Mouse (Mus musculus) embryonic facial prominence, embryonic 15.5 days (tissue): ENCODE data around the gene Rnf220. TPM values are rescaled to one million over a fixed set of nuclear protein-coding genes. Genes with fewer than 3 reads are reported as not detected.

Experiments
- ATAC-seq: fragments of 200-750 bp; cut with Nextera tagmentation; 2 replicates; pipeline ENCODE4 v1.8.0; 2017; ENCODE audit warnings: low read depth, moderate TSS enrichment; ENCODE audit not compliant: insufficient number of reproducible peaks, low FRiP score, low TSS enrichment
- H3K27ac ChIP-seq: fragments of 300-500 bp; sonication (generic); replicated peaks from 2 replicates; pipeline ENCODE4 v1.5.1; 2015; ENCODE audit warnings: mild to moderate bottlenecking, inconsistent platforms
- H3K27me3 ChIP-seq: fragments of 300-500 bp; sonication (generic); 2 replicates; pipeline ENCODE4 v1.6.1; 2015; ENCODE audit warnings: inconsistent platforms
- H3K36me3 ChIP-seq: fragments of 300-500 bp; sonication (generic); 2 replicates; pipeline ENCODE4 v1.6.1; 2015; ENCODE audit warnings: mild to moderate bottlenecking, inconsistent platforms
- H3K4me1 ChIP-seq: fragments of 300-500 bp; sonication (generic); 2 replicates; pipeline ENCODE4 v1.6.1; 2015; ENCODE audit warnings: inconsistent platforms
- H3K4me2 ChIP-seq: fragments of 300-500 bp; sonication (generic); replicated peaks from 2 replicates; pipeline ENCODE4 v1.6.1; 2015; ENCODE audit warnings: mild to moderate bottlenecking, inconsistent platforms
- H3K4me3 ChIP-seq: fragments of 300-500 bp; sonication (generic); replicated peaks from 2 replicates; pipeline ENCODE4 v1.5.1; 2015; ENCODE audit warnings: mild to moderate bottlenecking, inconsistent platforms
- H3K9ac ChIP-seq: fragments of 300-500 bp; sonication (generic); 2 replicates; pipeline ENCODE4 v1.6.1; 2015; ENCODE audit warnings: inconsistent platforms
- H3K9me3 ChIP-seq: fragments of 300-500 bp; sonication (generic); replicated peaks from 2 replicates; pipeline ENCODE4 v1.6.1; 2016; ENCODE audit warnings: inconsistent platforms
- WGBS: fragments of 180-500 bp; shearing (Covaris S2); methylation state at CpG from one replicate; pipeline ENCODE4 v1.1.7; 2015; 5-methylcytosine and 5-hydroxymethylcytosine counted together
- polyA plus RNA-seq: library from polyadenylated mRNA; unstranded; fragments of >200 nt; fragmentation: Nextera tagmentation; extraction: Ambion mirVana; gene quantifications from 2 replicates; pipeline ENCODE4 v1.2.1, GENCODE M21; 2015

The Rnf220 gene
- polyA plus RNA-seq, 1 experiment from 2014 or later: 77.6 TPM

DNA sequence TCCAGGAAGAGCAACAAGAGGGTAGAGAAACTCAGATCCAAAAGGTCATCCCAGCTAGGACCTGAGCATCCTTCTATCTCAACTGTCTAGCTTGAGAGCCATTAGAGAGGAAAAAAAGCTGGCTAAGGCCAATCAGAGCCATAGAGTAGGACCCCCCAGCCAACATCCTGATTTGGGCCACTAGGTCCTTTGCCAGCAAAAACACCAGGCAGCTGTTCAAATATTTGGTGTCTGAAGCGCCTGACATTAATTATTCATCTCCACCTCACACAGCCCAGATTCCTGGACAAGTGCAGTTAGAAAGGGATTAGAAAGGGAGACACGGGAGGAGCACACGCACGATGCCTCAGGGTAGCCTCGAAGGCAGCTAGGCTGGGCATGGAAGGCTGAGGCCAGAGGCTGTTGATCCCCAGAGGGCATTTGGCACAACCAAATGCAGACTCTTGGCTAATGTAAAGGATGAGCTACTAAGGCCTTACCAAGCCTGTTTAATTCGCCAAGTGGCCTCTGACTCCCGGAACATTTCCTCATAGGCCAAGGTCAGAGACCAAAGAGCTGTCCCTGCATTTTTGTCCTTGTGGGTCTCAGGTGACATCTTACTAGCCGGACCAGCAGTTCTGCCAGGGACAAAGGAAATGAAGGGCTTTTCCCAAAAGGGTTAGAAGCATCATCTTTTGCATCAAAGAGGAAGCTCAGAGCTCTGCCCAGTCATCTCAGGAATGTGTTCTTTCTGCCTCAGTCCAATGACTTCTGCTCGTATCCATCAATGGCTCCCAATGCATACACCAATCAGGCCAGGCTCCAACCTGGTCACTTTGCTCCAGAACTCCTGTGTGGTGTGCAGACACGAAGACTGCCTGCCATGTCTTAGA is 218.2 kb downstream of the Rnf220 start:
- H3K4me1 ChIP-seq: peaks cover 12% of the 10 kb centered on the region
- H3K9ac ChIP-seq: no peak overlapping the region
- no peak overlapping the region for H3K27ac ChIP-seq
- no peak overlapping the region for H3K4me3 ChIP-seq
- H3K4me2 ChIP-seq: no peak overlapping the region
- no peak for ATAC-seq
- 69% methylated on average over 10 of the region's 10 CpGs for WGBS
- no peaks in the 10 kb centered on the region for H3K9me3 ChIP-seq
- H3K27me3 ChIP-seq: no peaks in the 10 kb centered on the region
- H3K36me3 ChIP-seq: peaks cover 83% of the 10 kb centered on the region

DNA sequence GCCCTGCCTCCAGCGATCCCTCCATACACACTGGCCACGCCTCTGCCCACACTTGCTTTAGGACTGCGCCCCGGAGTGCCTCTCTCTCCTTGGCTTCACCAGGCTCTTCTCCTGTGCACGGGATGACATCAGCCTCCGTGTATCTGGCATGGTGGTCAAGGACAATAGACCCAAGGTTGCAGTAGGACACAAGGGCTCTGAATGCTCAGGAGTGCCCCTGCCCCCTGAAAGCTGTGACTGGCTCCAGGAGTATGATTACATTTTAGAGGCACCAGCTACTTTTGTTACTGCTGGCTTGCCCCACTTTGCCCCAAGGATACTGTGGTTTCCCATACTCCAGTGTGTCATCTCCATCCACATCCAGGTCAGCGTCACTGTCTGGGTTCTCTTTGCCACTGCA is 219.2 kb downstream of the Rnf220 start:
- Histone ChIP-seq H3K27ac (no peak overlapping the region), H3K4me2 (no peak overlapping the region), H3K4me3 (no peak overlapping the region), H3K36me3 (peaks cover 90% of the 10 kb centered on the region), H3K9me3 (no peaks in the 10 kb centered on the region), H3K9ac (no peak overlapping the region), H3K27me3 (no peaks in the 10 kb centered on the region), H3K4me1 (0 out of 2 replicates have a peak, but pooled peaks cover 3% of the 10 kb centered on the region)
- 91% methylated on average over 7 of the region's 7 CpGs for WGBS
- no peak for ATAC-seq

DNA sequence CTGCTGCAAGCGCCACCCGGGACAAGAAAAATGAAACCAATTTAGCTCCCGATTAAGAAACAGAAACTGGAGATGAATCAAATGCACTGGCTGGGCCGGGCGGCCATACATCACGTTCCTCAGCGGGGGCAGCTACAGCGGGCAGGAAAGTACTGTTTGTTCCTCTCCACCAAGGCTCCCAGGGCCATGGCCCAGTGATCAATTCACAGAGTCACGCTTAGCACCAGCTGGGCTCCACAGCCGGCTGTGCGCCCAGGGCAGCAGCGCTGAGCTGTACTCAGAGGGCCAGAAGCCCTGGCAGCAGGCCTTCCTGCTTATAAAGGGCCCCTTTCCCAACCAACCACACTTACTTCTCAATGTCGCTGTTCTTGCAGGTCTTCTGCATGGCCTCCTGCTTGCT is 219.8 kb downstream of the Rnf220 start:
- Histone ChIP-seq H3K4me1 (0 out of 2 replicates have a peak, but pooled peaks cover 3% of the 10 kb centered on the region), H3K27me3 (no peaks in the 10 kb centered on the region), H3K4me3 (no peak overlapping the region), H3K27ac (no peak overlapping the region), H3K4me2 (no peak overlapping the region), H3K36me3 (peaks cover 90% of the 10 kb centered on the region), H3K9me3 (no peaks in the 10 kb centered on the region), H3K9ac (no peak overlapping the region)
- ATAC-seq: no peak
- 92% methylated on average over 13 of the region's 13 CpGs for WGBS

DNA sequence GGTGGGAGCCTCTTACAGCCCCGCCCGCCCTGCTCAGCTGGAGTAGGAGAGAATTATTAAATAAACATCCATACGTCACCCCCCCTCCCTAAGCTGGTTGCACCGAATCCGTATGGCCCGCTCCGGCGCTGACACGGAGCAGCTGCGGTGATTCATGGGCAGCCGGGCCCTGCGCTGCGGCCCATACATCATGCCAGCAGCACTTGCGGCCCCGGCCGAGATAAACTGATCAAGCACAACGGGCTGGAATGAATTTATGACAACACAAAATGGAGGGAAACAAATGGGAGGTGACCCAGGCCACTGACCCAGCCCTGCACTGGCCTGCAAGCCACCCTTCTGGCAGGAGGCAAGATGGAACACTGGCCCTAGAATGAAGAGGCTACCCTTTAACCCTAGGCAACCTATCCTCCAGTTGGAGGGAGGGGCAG is 220.6 kb downstream of the Rnf220 start:
- Histone ChIP-seq H3K36me3 (peaks cover 90% of the 10 kb centered on the region), H3K9ac (no peak overlapping the region), H3K4me3 (no peak overlapping the region), H3K9me3 (no peaks in the 10 kb centered on the region), H3K4me1 (no peaks in the 10 kb centered on the region), H3K4me2 (no peak overlapping the region), H3K27ac (no peak overlapping the region), H3K27me3 (no peaks in the 10 kb centered on the region)
- 96% methylated on average over 17 of the region's 17 CpGs for WGBS
- no peak for ATAC-seq

DNA sequence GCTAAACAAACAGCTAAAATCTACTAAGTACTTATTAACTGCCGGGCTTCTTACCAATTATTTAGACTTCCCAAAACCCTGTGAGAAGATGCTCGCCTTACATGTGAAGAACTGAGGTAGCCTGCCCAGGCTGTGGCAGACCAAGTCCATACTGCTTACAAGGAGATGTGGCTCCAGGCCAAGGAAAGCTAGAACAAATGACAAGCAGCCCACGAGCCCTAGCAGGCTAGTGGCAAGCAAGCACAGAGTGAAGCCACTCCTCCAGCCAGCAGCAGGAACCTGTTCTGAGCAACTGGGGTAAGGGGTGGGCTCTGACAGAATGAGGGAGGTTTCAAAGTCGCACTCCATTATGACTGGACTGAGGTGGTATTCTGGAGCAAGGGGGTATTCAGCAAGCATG is 222.1 kb downstream of the Rnf220 start:
- H3K4me3 ChIP-seq: no peak overlapping the region
- no peak for ATAC-seq
- no peak overlapping the region for H3K9ac ChIP-seq
- H3K27ac ChIP-seq: no peak overlapping the region
- no peak overlapping the region for H3K4me2 ChIP-seq
- WGBS: 89% methylated on average over 4 of the region's 4 CpGs
- no peaks in the 10 kb centered on the region for H3K9me3 ChIP-seq
- no peaks in the 10 kb centered on the region for H3K4me1 ChIP-seq
- H3K36me3 ChIP-seq: peaks cover 89% of the 10 kb centered on the region
- no peaks in the 10 kb centered on the region for H3K27me3 ChIP-seq

DNA sequence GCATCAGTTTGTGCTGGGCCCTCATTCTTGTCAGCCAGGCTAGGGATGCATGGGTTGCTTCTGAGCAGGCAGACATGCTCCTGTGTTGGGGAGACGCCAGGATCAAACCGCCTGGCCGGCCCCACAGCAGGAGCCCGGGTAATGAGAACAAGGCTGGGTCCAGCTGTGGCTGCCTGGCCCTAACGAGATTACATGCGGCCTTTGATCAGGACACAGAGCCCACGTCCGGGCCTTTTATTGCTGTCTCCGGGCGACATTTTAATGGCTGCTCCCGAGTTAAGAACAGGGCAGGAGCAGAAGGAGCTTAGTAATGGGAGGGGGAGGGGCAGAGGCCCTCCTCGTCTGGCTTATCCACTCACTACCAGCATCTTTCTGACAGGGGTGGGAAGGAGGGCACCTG is 224.4 kb downstream of the Rnf220 start:
- no peak overlapping the region for H3K4me3 ChIP-seq
- no peak overlapping the region for H3K4me2 ChIP-seq
- H3K9me3 ChIP-seq: no peaks in the 10 kb centered on the region
- no peaks in the 10 kb centered on the region for H3K4me1 ChIP-seq
- H3K36me3 ChIP-seq: peaks cover 79% of the 10 kb centered on the region
- WGBS: 20% methylated on average over 12 of the region's 12 CpGs
- no peak overlapping the region for H3K27ac ChIP-seq
- no peak for ATAC-seq
- no peaks in the 10 kb centered on the region for H3K27me3 ChIP-seq
- no peak overlapping the region for H3K9ac ChIP-seq

DNA sequence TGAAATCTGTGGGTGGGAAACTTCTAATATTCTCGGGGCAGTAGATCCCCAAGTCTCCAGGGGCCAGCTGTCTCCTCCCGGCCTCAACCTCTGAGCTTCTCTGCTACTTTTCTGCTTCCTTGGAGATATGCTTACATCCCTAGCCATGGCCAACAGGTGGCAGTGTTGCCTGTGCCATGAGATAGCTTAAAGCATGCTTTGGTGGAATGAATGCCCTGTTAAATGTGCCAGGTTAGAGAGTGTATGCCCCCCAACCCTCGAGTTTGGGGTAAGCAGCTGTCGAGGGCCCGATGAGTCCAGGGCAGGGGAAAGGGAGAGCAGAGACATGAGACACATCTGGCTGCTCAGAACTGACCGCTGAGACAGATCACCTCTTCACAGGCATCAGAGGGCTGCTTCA is 226.6 kb downstream of the Rnf220 start:
- no peak overlapping the region for H3K27ac ChIP-seq

DNA sequence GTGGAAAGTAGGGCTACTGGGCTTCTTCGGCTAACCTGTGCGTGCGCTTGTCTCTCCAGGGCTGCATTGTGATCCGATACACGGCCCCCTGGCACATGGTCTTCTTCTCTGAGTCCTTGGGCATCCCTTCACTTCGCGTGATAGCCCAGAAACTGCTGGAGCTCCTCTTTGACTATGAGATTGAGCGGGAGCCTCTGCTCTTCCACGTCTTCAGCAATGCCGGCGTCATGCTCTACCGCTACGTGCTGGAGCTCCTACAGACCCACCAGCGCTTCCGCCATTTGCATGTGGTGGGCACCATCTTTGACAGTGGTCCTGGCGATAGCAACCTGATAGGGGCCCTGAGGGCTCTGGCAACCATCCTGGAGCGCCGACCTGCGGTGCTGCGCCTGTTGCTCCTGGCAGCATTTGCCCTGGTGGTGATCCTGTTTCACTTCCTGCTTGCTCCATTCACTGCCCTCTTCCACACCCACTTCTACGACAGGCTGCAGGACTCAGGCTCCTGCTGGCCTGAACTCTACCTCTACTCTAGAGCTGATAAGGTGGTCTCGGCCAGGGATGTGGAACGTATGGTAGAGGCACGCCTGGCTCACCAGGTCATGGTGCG is 228.9 kb downstream of the Rnf220 start:
- H3K4me3 ChIP-seq: no peak overlapping the region
- no peaks in the 10 kb centered on the region for H3K9me3 ChIP-seq
- WGBS: 80% methylated on average over 25 of the region's 25 CpGs
- no peak for ATAC-seq
- H3K27ac ChIP-seq: no peak overlapping the region
- no peaks in the 10 kb centered on the region for H3K27me3 ChIP-seq
- H3K4me1 ChIP-seq: no peaks in the 10 kb centered on the region
- H3K4me2 ChIP-seq: no peak overlapping the region
- peak overlapping the region; percentile 18; the same call in 1 of the 2 replicates for H3K9ac ChIP-seq
- peaks cover 34% of the 10 kb centered on the region for H3K36me3 ChIP-seq

More for the DNA sequence above, 226.6 kb downstream of the Rnf220 start:
- no peak for ATAC-seq
- peaks cover 57% of the 10 kb centered on the region for H3K36me3 ChIP-seq
- H3K9ac ChIP-seq: no peak overlapping the region
- H3K27me3 ChIP-seq: no peaks in the 10 kb centered on the region
- H3K4me2 ChIP-seq: no peak overlapping the region
- 9% methylated on average over 6 of the region's 6 CpGs for WGBS
- no peak overlapping the region for H3K4me3 ChIP-seq
- H3K9me3 ChIP-seq: no peaks in the 10 kb centered on the region
- no peaks in the 10 kb centered on the region for H3K4me1 ChIP-seq

DNA sequence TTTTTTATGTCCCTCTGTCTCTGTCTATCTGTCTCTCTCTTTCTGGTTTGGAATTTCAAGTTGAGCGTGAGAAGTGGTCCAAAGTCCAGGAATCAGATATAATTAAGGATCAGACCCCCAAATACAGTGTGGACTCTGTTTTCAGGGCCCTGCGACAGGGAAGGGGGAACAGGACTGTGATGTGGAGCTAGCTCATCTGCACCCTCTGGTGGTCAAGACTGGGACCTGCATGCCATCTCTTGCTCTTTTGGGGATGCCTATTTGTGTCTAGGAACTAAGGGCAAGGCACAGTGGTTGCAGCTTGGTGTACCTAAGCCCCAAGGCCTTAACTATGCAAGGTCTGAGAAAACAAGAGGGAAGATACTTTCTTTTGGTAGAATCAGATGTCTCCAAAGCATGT is 229.6 kb downstream of the Rnf220 start:
- Histone ChIP-seq H3K4me1 (no peaks in the 10 kb centered on the region), H3K27me3 (no peaks in the 10 kb centered on the region), H3K4me2 (no peak overlapping the region), H3K27ac (no peak overlapping the region), H3K9ac (no peak overlapping the region), H3K4me3 (no peak overlapping the region), H3K9me3 (no peaks in the 10 kb centered on the region), H3K36me3 (peaks cover 27% of the 10 kb centered on the region)
- no peak; the same call in 1 of the 2 replicates for ATAC-seq
- 0% methylated on average over 2 of the region's 2 CpGs for WGBS

DNA sequence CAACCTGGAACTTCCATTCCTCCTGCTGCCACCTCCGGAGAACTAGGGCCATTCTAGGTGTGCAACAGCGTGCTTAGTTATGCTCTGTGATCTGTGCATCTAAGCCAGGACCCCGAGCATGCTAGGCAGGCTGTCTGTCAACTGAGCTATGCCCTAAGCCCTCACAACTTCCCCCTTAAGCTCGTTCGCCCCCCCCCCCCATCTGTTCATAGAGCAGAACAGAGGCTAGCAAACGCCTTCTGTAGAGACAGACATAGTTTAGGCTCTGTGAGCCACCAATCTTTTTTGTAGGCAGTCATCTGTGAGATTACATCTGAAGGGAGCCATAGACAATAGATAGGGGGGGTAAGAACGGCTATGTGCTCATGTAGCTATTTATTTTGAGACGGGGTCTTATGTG is 233.9 kb downstream of the Rnf220 start:
- Histone ChIP-seq H3K9me3 (no peaks in the 10 kb centered on the region), H3K27ac (no peak overlapping the region), H3K36me3 (0 out of 2 replicates have a peak, but pooled peaks cover 4% of the 10 kb centered on the region), H3K9ac (no peak overlapping the region), H3K27me3 (no peaks in the 10 kb centered on the region), H3K4me2 (no peak overlapping the region), H3K4me1 (no peaks in the 10 kb centered on the region), H3K4me3 (no peak overlapping the region)
- no peak for ATAC-seq
- 71% methylated on average over 8 of the region's 8 CpGs for WGBS

DNA sequence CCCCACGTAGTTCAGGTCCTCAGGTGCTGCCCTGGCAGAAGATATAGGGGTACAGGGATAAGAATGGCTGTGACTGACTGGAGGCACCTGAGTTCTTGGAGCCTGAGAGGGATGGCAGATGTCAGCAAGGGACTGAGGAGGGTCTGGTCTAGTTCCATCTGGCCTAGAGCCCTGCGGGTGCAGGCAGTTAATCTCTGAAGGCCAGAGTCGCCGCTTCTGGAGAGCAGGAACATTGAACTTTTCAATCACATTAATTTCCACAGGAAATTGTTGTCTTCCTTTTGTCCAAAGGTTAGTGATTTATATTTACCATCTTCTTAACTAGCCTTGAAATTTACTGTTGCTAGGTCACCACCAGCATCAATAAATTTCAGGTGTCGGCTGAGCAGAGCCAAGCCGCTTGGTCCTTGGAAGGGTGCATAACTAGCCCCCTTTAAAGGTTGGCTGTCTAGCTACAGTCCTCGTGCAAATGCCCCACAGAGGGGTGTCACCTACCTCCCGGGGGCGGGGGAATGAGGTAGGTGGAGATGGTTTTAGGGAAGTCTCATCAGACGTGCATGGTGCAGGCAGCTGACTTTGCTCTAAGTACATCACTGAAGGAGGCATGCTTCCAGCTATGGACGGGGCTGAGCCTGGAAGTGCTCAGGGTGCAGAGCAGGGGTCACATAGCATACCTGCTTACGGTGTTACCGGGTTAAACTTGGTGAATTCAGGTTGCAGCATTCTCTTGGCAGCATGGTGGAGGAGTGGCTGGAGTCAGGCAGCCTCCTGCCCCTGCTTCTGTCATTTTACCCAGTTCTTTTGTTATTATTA is 234.5 kb downstream of the Rnf220 start:
- no peak overlapping the region for H3K9ac ChIP-seq
- H3K9me3 ChIP-seq: no peaks in the 10 kb centered on the region
- H3K27me3 ChIP-seq: no peaks in the 10 kb centered on the region
- no peak for ATAC-seq
- no peak overlapping the region for H3K4me2 ChIP-seq
- no peak overlapping the region for H3K4me3 ChIP-seq
- no peaks in the 10 kb centered on the region for H3K4me1 ChIP-seq
- H3K36me3 ChIP-seq: 0 out of 2 replicates have a peak, but pooled peaks cover 3% of the 10 kb centered on the region
- no peak overlapping the region for H3K27ac ChIP-seq
- 66% methylated on average over 13 of the region's 13 CpGs for WGBS
